Mouse (Mus musculus) granulocyte monocyte progenitor cell, adult 5-6 weeks (primary cell): Measurements from ENCODE around the gene Psmb11. TPM values are rescaled to one million over a fixed set of nuclear protein-coding genes. Genes with fewer than 3 reads are reported as not detected.
A peak's percentile ranks its signal among the peaks of the same experiment; 100 is the strongest.
"Not testable (repeated sequence)": the region's sequence is repeated elsewhere in the genome, so short reads cannot be mapped to it uniquely, and the experiment has no call there.

Source experiments
- ATAC-seq: replicated peaks from 2 replicates; pipeline ENCODE4 v1.8.0; 2016; ENCODE audit warnings: mild to moderate bottlenecking, moderate TSS enrichment, inconsistent platforms; ENCODE audit not compliant: poor library complexity, severe bottlenecking
- total RNA-seq, 2 experiments: library from RNA; stranded (forward) in 1 of 2; stranded (reverse) in 1 of 2; fragments of 200-712, 200-1000 nt in 1 of 2; fragments of >200 nt in 1 of 2; fragmentation: Nextera tagmentation in 1 of 2; gene quantifications; 2 replicates each; pipeline ENCODE4 v1.2.3; 2014 to 2017

The Psmb11 gene
- total RNA-seq, 2 experiments from 2014 or later: 0.09 TPM; not detected in 1

GRCm38 (mm10) chr14:54602613-54603012, 18.6 kb upstream of the Psmb11 start:
- ATAC-seq: no peak

GRCm38 (mm10) chr14:54603038-54603654, 18.1 kb upstream of the Psmb11 start:
- ATAC-seq: peak; percentile 99

GRCm38 (mm10) chr14:54603686-54604085, 17.5 kb upstream of the Psmb11 start:
- no peak for ATAC-seq

- peak; percentile 61 for ATAC-seq
Measured at GRCm38 (mm10) chr14:54605752-54606321, 15.4 kb upstream of the Psmb11 start, which contains the start of gene 4931414P19Rik. 4931414P19Rik (minus strand) TSS chr14:54605993.

- no peak for ATAC-seq
Measured at GRCm38 (mm10) chr14:54607226-54607625, 14.0 kb upstream of the Psmb11 start.

- ATAC-seq: no peak
Measured at GRCm38 (mm10) chr14:54609245-54609644, 12.0 kb upstream of the Psmb11 start.

- ATAC-seq: no peak
Measured at GRCm38 (mm10) chr14:54609962-54610361, 11.3 kb upstream of the Psmb11 start.

- ATAC-seq: no peak
Measured at GRCm38 (mm10) chr14:54610648-54611047, 10.6 kb upstream of the Psmb11 start.

- not testable (repeated sequence) for ATAC-seq
Measured at GRCm38 (mm10) chr14:54614130-54614529, 7.1 kb upstream of the Psmb11 start.

- peak; percentile 36 for ATAC-seq
Measured at GRCm38 (mm10) chr14:54616226-54616825, 4.9 kb upstream of the Psmb11 start.

- ATAC-seq: peak; percentile 52
Measured at GRCm38 (mm10) chr14:54617152-54617896, 3.9 kb upstream of the Psmb11 start.

- ATAC-seq: peak; percentile 94
Measured at GRCm38 (mm10) chr14:54617897-54618365, 3.3 kb upstream of the Psmb11 start, which contains the start of gene Psmb5. Psmb5 (minus strand) TSS chr14:54618022.

GRCm38 (mm10) chr14:54623334-54623733, 2.1 kb downstream of the Psmb11 start:
- ATAC-seq: no peak

GRCm38 (mm10) chr14:54624976-54625375, 3.7 kb downstream of the Psmb11 start:
- ATAC-seq: no peak

- ATAC-seq: no peak
Measured at GRCm38 (mm10) chr14:54628103-54628502, 6.9 kb downstream of the Psmb11 start.

GRCm38 (mm10) chr14:54629797-54630196, 8.6 kb downstream of the Psmb11 start:
- ATAC-seq: no peak

GRCm38 (mm10) chr14:54630583-54631239, 9.5 kb downstream of the Psmb11 start:
- ATAC-seq: peak; percentile 80

GRCm38 (mm10) chr14:54631240-54631599, 10.0 kb downstream of the Psmb11 start:
- no peak for ATAC-seq

- no peak for ATAC-seq
Measured at GRCm38 (mm10) chr14:54632252-54632651, 11.0 kb downstream of the Psmb11 start.

GRCm38 (mm10) chr14:54634182-54634581, 12.9 kb downstream of the Psmb11 start:
- ATAC-seq: no peak
